Mouse (Mus musculus) gastrocnemius, postnatal 25 days (tissue): ENCODE measurements around the gene Lamb3. TPM values are rescaled to one million over a fixed set of nuclear protein-coding genes. Genes with fewer than 3 reads are reported as not detected.
A peak's percentile ranks its signal among the peaks of the same experiment; 100 is the strongest.

Experiments used
- DNase-seq: peaks from one replicate; pipeline ENCODE4 v3.0.0; 2022
- long read RNA-seq, 2 experiments: library from polyadenylated mRNA; stranded (forward); transcript quantifications; one replicate each; pipeline ENCODE4 v2.0.0; 2021
- total RNA-seq, 2 experiments: library from RNA; stranded (reverse); gene quantifications; 1 replicate in 1 of 2; 2 replicates in 1 of 2; pipeline ENCODE4 v1.2.3; 2021

Lamb3 gene
- total RNA-seq = 1 to 10 TPM; 2.0 to 2.7 TPM
- long read RNA-seq, experiment 1, partial matches to known transcripts = 2 of 4 reads
- long read RNA-seq, experiment 1, other reads (novel, unspliced or antisense) = 2 of 4 reads
- long read RNA-seq, experiment 2, partial matches to known transcripts = 1 of 3 reads
- long read RNA-seq, experiment 2, other reads (novel, unspliced or antisense) = 1 of 3 reads

GRCm38 (mm10) chr1:193207503-193207902, at the start of gene Lamb3:
TSS of gene Lamb3 (plus strand) at chr1:193207699.
- DNase-seq = no peak

- DNase-seq = no peak
Measured at GRCm38 (mm10) chr1:193159163-193159562, 48.3 kb upstream of the Lamb3 start.

- DNase-seq = no peak
Measured at GRCm38 (mm10) chr1:193159613-193160012, 47.9 kb upstream of the Lamb3 start.

GRCm38 (mm10) chr1:193160317-193161032, 47.0 kb upstream of the Lamb3 start:
- DNase-seq = peak; percentile 36

GRCm38 (mm10) chr1:193167746-193168145, 39.8 kb upstream of the Lamb3 start, which contains the start of gene A130010J15Rik:
TSS of gene A130010J15Rik (plus strand) at chr1:193168046.
- no peak for DNase-seq

GRCm38 (mm10) chr1:193169228-193169627, 38.3 kb upstream of the Lamb3 start:
- no peak for DNase-seq

GRCm38 (mm10) chr1:193169856-193170255, 37.6 kb upstream of the Lamb3 start:
- no peak for DNase-seq

- peak; percentile 95 for DNase-seq
Measured at GRCm38 (mm10) chr1:193172991-193173809, 34.3 kb upstream of the Lamb3 start.

GRCm38 (mm10) chr1:193173810-193174129, 33.7 kb upstream of the Lamb3 start:
- no peak for DNase-seq

GRCm38 (mm10) chr1:193174143-193174733, 33.3 kb upstream of the Lamb3 start:
- DNase-seq = no peak

- DNase-seq = no peak
Measured at GRCm38 (mm10) chr1:193181104-193181503, 26.4 kb upstream of the Lamb3 start.

- DNase-seq = no peak
Measured at GRCm38 (mm10) chr1:193188257-193188656, 19.2 kb upstream of the Lamb3 start.

GRCm38 (mm10) chr1:193189151-193189621, 18.3 kb upstream of the Lamb3 start:
- DNase-seq = peak; percentile 78

- DNase-seq = no peak
Measured at GRCm38 (mm10) chr1:193189771-193190170, 17.7 kb upstream of the Lamb3 start.

GRCm38 (mm10) chr1:193191675-193192283, 15.7 kb upstream of the Lamb3 start:
- no peak for DNase-seq

- no peak for DNase-seq
Measured at GRCm38 (mm10) chr1:193194416-193195140, 12.9 kb upstream of the Lamb3 start.

- DNase-seq = no peak
Measured at GRCm38 (mm10) chr1:193195169-193195810, 12.2 kb upstream of the Lamb3 start.

GRCm38 (mm10) chr1:193197494-193198205, 9.8 kb upstream of the Lamb3 start:
- peak; percentile 46 for DNase-seq

- no peak for DNase-seq
Measured at GRCm38 (mm10) chr1:193198312-193198711, 9.2 kb upstream of the Lamb3 start.
